Mouse (Mus musculus): ENCODE results near the gene Brwd1. TPM values are rescaled to one million over a fixed set of nuclear protein-coding genes. Genes with fewer than 3 reads are reported as not detected.
"Not testable (repeated sequence)": the region's sequence is repeated elsewhere in the genome, so short reads cannot be mapped to it uniquely, and the experiment has no call there.

The Brwd1 gene
- polyA plus RNA-seq, 1 experiment from 2014 or later, result 17.6 TPM

GRCm38 (mm10) chr16:95984911-95985310 lies 97.4 kb downstream of the Brwd1 start:
- 29% methylated on average over 5 of the region's 5 CpGs for WGBS (ENCODE audit: missing documents)
- Histone ChIP-seq H3K4me3 (ENCODE audit: inconsistent target) (no peak overlapping the region), H3K79me2 (ENCODE audit: inconsistent target) (no peaks in the 10 kb centered on the region), H3K36me3 (ENCODE audit: inconsistent target) (0 out of 2 replicates have a peak, but pooled peaks cover 10% of the 10 kb centered on the region), H3K27ac (no peak overlapping the region)

GRCm38 (mm10) chr16:95983601-95984000 lies 98.7 kb downstream of the Brwd1 start:
- 90% methylated on average over 7 of the region's 7 CpGs for WGBS (ENCODE audit: missing documents)
- H3K36me3 ChIP-seq (ENCODE audit: inconsistent target), result 0 out of 2 replicates have a peak, but pooled peaks cover 10% of the 10 kb centered on the region
- H3K27ac ChIP-seq, result no peak overlapping the region
- no peak overlapping the region for H3K4me3 ChIP-seq (ENCODE audit: inconsistent target)
- H3K79me2 ChIP-seq (ENCODE audit: inconsistent target), result no peaks in the 10 kb centered on the region

- no peaks in the 10 kb centered on the region for H3K36me3 ChIP-seq (ENCODE audit: inconsistent target)
- WGBS (ENCODE audit: missing documents), result 100% methylated on average over 2 of the region's 2 CpGs
- no peaks in the 10 kb centered on the region for H3K79me2 ChIP-seq (ENCODE audit: inconsistent target)
- no peak overlapping the region for H3K4me3 ChIP-seq (ENCODE audit: inconsistent target)
- H3K27ac ChIP-seq, result no peak overlapping the region
These were observed 111.5 kb downstream of the Brwd1 start for GRCm38 (mm10) chr16:95970841-95971240.

- Histone ChIP-seq H3K36me3 (ENCODE audit: inconsistent target) (no peaks in the 10 kb centered on the region), H3K79me2 (ENCODE audit: inconsistent target) (no peaks in the 10 kb centered on the region), H3K4me3 (ENCODE audit: inconsistent target) (no peak overlapping the region), H3K27ac (no peak overlapping the region)
- 43% methylated on average over 11 of the region's 11 CpGs for WGBS (ENCODE audit: missing documents)
These were observed 114.9 kb downstream of the Brwd1 start for GRCm38 (mm10) chr16:95967455-95967854.

GRCm38 (mm10) chr16:95964427-95965023 lies 117.8 kb downstream of the Brwd1 start:
- no peaks in the 10 kb centered on the region for H3K79me2 ChIP-seq (ENCODE audit: inconsistent target)
- H3K27ac ChIP-seq, result no peak overlapping the region
- no peaks in the 10 kb centered on the region for H3K36me3 ChIP-seq (ENCODE audit: inconsistent target)
- H3K4me3 ChIP-seq (ENCODE audit: inconsistent target), result no peak overlapping the region
- 57% methylated on average over 11 of the region's 11 CpGs for WGBS (ENCODE audit: missing documents)

GRCm38 (mm10) chr16:95961484-95961883 lies 120.8 kb downstream of the Brwd1 start:
- H3K36me3 ChIP-seq (ENCODE audit: inconsistent target); H3K27ac ChIP-seq; H3K4me3 ChIP-seq (ENCODE audit: inconsistent target); H3K79me2 ChIP-seq (ENCODE audit: inconsistent target): not testable (repeated sequence)
- 85% methylated on average over 1 of the region's 1 CpGs for WGBS (ENCODE audit: missing documents)

GRCm38 (mm10) chr16:95960689-95961088 lies 121.6 kb downstream of the Brwd1 start:
- not testable (repeated sequence) for H3K4me3 ChIP-seq (ENCODE audit: inconsistent target); H3K27ac ChIP-seq; H3K79me2 ChIP-seq (ENCODE audit: inconsistent target); H3K36me3 ChIP-seq (ENCODE audit: inconsistent target)
- WGBS (ENCODE audit: missing documents), result 100% methylated on average over 2 of the region's 2 CpGs

- Histone ChIP-seq H3K4me3 (ENCODE audit: inconsistent target) (no peak overlapping the region), H3K79me2 (ENCODE audit: inconsistent target) (no peaks in the 10 kb centered on the region), H3K27ac (no peak overlapping the region), H3K36me3 (ENCODE audit: inconsistent target) (no peaks in the 10 kb centered on the region)
- 100% methylated on average over 8 of the region's 8 CpGs for WGBS (ENCODE audit: missing documents)
These were observed 124.2 kb downstream of the Brwd1 start for GRCm38 (mm10) chr16:95958080-95958479.

- no peaks in the 10 kb centered on the region for H3K36me3 ChIP-seq (ENCODE audit: inconsistent target)
- no peak overlapping the region for H3K27ac ChIP-seq
- H3K4me3 ChIP-seq (ENCODE audit: inconsistent target), result no peak overlapping the region
- no peaks in the 10 kb centered on the region for H3K79me2 ChIP-seq (ENCODE audit: inconsistent target)
- WGBS (ENCODE audit: missing documents), result 71% methylated on average over 5 of the region's 5 CpGs
These were observed 125.7 kb downstream of the Brwd1 start for GRCm38 (mm10) chr16:95956618-95957017.

GRCm38 (mm10) chr16:95955716-95956346 lies 126.5 kb downstream of the Brwd1 start:
- Histone ChIP-seq H3K36me3 (ENCODE audit: inconsistent target) (no peaks in the 10 kb centered on the region), H3K4me3 (ENCODE audit: inconsistent target) (no peak overlapping the region), H3K79me2 (ENCODE audit: inconsistent target) (no peaks in the 10 kb centered on the region), H3K27ac (peak overlapping the region; percentile 52)
- WGBS (ENCODE audit: missing documents), result 17% methylated on average over 5 of the region's 5 CpGs

GRCm38 (mm10) chr16:95954341-95954740 lies 128.0 kb downstream of the Brwd1 start:
- H3K36me3 ChIP-seq (ENCODE audit: inconsistent target), result no peaks in the 10 kb centered on the region
- no peaks in the 10 kb centered on the region for H3K79me2 ChIP-seq (ENCODE audit: inconsistent target)
- no peak overlapping the region for H3K4me3 ChIP-seq (ENCODE audit: inconsistent target)
- WGBS (ENCODE audit: missing documents), result 100% methylated on average over 3 of the region's 3 CpGs
- no peak overlapping the region for H3K27ac ChIP-seq

- 91% methylated on average over 4 of the region's 4 CpGs for WGBS (ENCODE audit: missing documents)
- no peak overlapping the region for H3K4me3 ChIP-seq (ENCODE audit: inconsistent target)
- no peak overlapping the region for H3K27ac ChIP-seq
- H3K79me2 ChIP-seq (ENCODE audit: inconsistent target), result no peaks in the 10 kb centered on the region
- H3K36me3 ChIP-seq (ENCODE audit: inconsistent target), result no peaks in the 10 kb centered on the region
These were observed 129.1 kb downstream of the Brwd1 start for GRCm38 (mm10) chr16:95953159-95953650.

GRCm38 (mm10) chr16:95951471-95951870 lies 130.9 kb downstream of the Brwd1 start:
- H3K36me3 ChIP-seq (ENCODE audit: inconsistent target), result no peaks in the 10 kb centered on the region
- no peak overlapping the region for H3K27ac ChIP-seq
- WGBS (ENCODE audit: missing documents), result 100% methylated on average over 2 of the region's 2 CpGs
- H3K4me3 ChIP-seq (ENCODE audit: inconsistent target), result no peak overlapping the region
- H3K79me2 ChIP-seq (ENCODE audit: inconsistent target), result no peaks in the 10 kb centered on the region

- H3K27ac ChIP-seq, result no peak overlapping the region
- WGBS (ENCODE audit: missing documents), result 30% methylated on average over 20 of the region's 20 CpGs
- H3K4me3 ChIP-seq (ENCODE audit: inconsistent target), result no peak overlapping the region
These were observed 136.7 kb downstream of the Brwd1 start for GRCm38 (mm10) chr16:95945389-95946311.

GRCm38 (mm10) chr16:95943186-95943585 lies 139.1 kb downstream of the Brwd1 start:
- no peaks in the 10 kb centered on the region for H3K36me3 ChIP-seq (ENCODE audit: inconsistent target)
- no peak overlapping the region for H3K27ac ChIP-seq
- H3K4me3 ChIP-seq (ENCODE audit: inconsistent target), result no peak overlapping the region
- no peaks in the 10 kb centered on the region for H3K79me2 ChIP-seq (ENCODE audit: inconsistent target)
- 95% methylated on average over 6 of the region's 6 CpGs for WGBS (ENCODE audit: missing documents)

More at GRCm38 (mm10) chr16:95945389-95946311, 136.7 kb downstream of the Brwd1 start:
- Histone ChIP-seq H3K79me2 (ENCODE audit: inconsistent target) (no peaks in the 10 kb centered on the region), H3K36me3 (ENCODE audit: inconsistent target) (no peaks in the 10 kb centered on the region)

Measured in macrophage (primary cell).